Mouse (Mus musculus): ENCODE measurements around the gene Rnf216. TPM values are rescaled to one million over a fixed set of nuclear protein-coding genes. Genes with fewer than 3 reads are reported as not detected.
A peak's percentile ranks its signal among the peaks of the same experiment; 100 is the strongest.

Gene Rnf216
- total and polyA plus RNA-seq, 3 experiments: 16.4 to 123 (median 30.8) TPM

DNA sequence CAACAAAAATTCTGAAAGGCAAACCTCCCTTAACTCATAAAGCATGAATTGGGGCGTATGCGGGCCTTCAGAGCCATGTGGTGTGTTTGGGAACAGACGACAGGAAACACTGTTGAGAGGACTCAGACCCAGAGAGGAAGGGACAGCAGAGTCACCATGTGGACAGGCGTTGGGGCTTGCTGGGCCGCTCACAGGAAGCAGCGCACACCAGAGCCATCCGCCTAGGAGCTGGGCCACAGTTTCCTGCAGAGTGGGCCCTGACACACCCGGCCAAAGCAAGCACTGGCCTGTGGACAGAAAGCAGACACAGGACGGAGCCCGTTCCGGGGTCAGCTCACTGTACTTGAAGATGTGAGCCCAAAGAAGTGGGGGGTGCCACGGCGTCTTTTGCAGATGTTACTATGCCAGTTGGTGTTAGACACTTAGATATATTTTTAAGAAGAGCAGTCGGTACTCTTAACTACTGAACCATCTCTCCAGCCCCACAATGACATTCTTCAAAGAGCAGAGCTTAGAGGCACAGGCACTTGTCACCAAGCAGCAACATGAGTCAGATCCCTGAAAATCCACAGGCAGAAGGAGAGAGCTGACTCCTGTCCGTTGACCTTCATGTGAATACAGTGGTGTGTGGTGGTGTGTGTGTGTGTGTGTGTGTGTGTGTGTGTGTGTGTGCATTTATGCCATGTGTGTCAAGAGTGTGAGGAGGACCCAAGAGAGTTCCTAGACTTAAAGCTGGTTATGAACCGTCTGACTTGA is 130.6 kb downstream of the Rnf216 start:
- Histone ChIP-seq H3K9me3 (replicated peaks; ENCODE audit: insufficient read depth, low read length) (no peaks in the 10 kb centered on the region), H3K79me2 (ENCODE audit: control insufficient read depth, insufficient read depth, low read length, poor library complexity) (no peaks in the 10 kb centered on the region), H3K27me3 (ENCODE audit: control insufficient read depth in 1 of 2, insufficient read depth in 2 of 2, low read length in 2 of 2) (no peaks in the 10 kb centered on the region), H3K36me3 (ENCODE audit: control insufficient read depth in 1 of 2, insufficient read depth in 2 of 2, low read length in 2 of 2) (peaks cover 0 to 7% of the 10 kb centered on the region in 2 experiments; a peak in 1 of 4 replicates), H3K4me1 (ENCODE audit: control insufficient read depth in 1 of 2, insufficient read depth in 2 of 2, low read length in 2 of 2) (peaks cover 0 to 21% of the 10 kb centered on the region in 2 experiments; a peak in 3 of 4 replicates), H3K9ac (ENCODE audit: control insufficient read depth, low read depth, low read length, poor library complexity, severe bottlenecking) (no peak overlapping the region), H3K4me3 (ENCODE audit: control insufficient read depth in 1 of 2, insufficient read depth in 1 of 2, low read depth in 2 of 2, low read length in 2 of 2) (no peak overlapping the region), H3K27ac (ENCODE audit: control insufficient read depth, low read depth, low read length) (no peak overlapping the region)
- TF ChIP-seq TBP (IDR thresholded peaks at IDR 0.05; ENCODE audit: low read depth, low read length): no peak
- no peak for TF ChIP-seq ETS1 (IDR thresholded peaks at IDR 0.05; ENCODE audit: low read depth, low read length)
- TF ChIP-seq CHD1 (IDR thresholded peaks at IDR 0.05; ENCODE audit: low read depth, low read length): no peak
- TF ChIP-seq RAD21 (IDR thresholded peaks at IDR 0.05; ENCODE audit: low read depth, low read length): no peak
- no peak for TF ChIP-seq MEF2A (IDR thresholded peaks at IDR 0.05; ENCODE audit: extremely low read depth, insufficient replicate concordance, low read depth, low read length, poor library complexity, severe bottlenecking)
- TF ChIP-seq CTCF (IDR thresholded peaks at IDR 0.05 in 2 of 3, conservative IDR thresholded peaks at IDR 0.05 in 1 of 3; ENCODE audit: control insufficient read depth in 1 of 3, insufficient read depth in 1 of 3, low read depth in 2 of 3, low read length in 3 of 3, poor library complexity in 1 of 3, severe bottlenecking in 1 of 3): no peak
- no peak for TF ChIP-seq POLR2A (IDR thresholded peaks at IDR 0.05; ENCODE audit: control insufficient read depth in 1 of 2, insufficient read depth in 1 of 2, low read depth in 1 of 2, low read length in 2 of 2, poor library complexity in 1 of 2)
- no peak for TF ChIP-seq MXI1 (IDR thresholded peaks at IDR 0.05; ENCODE audit: low read depth, low read length)
- no peak for TF ChIP-seq MYC (IDR thresholded peaks at IDR 0.05; ENCODE audit: low read depth, low read length)
- no peak for TF ChIP-seq MAFK (IDR thresholded peaks at IDR 0.05; ENCODE audit: borderline replicate concordance, low read depth, low read length)
- no peak for TF ChIP-seq SMC3 (IDR thresholded peaks at IDR 0.05; ENCODE audit: low read depth, low read length)
- no peak for TF ChIP-seq UBTF (IDR thresholded peaks at IDR 0.05; ENCODE audit: borderline replicate concordance, insufficient read depth, low read depth, low read length)
- TF ChIP-seq EP300 (IDR thresholded peaks at IDR 0.05; ENCODE audit: low read depth in 1 of 2, low read length in 2 of 2): no peak
- no peak for TF ChIP-seq TAL1 (IDR thresholded peaks at IDR 0.05; ENCODE audit: low read length)
- no peak for TF ChIP-seq POLR2AphosphoS2 (IDR thresholded peaks at IDR 0.05; ENCODE audit: low read length)
- TF ChIP-seq USF2 (IDR thresholded peaks at IDR 0.05; ENCODE audit: borderline replicate concordance in 1 of 2, insufficient read depth in 1 of 2, low read depth in 1 of 2, low read length in 2 of 2): no peak
- TF ChIP-seq MAZ (IDR thresholded peaks at IDR 0.05; ENCODE audit: low read depth, low read length): no peak
- TF ChIP-seq CHD2 (IDR thresholded peaks at IDR 0.05; ENCODE audit: low read length): no peak
- no peak for TF ChIP-seq TCF12 (IDR thresholded peaks at IDR 0.05; ENCODE audit: low read depth, low read length)
- TF ChIP-seq ZKSCAN1 (IDR thresholded peaks at IDR 0.05; ENCODE audit: low read depth, low read length): no peak
- DNase-seq (ENCODE audit: low read depth, low spot score): peak; percentile 28
